Mouse (Mus musculus): Measurements from ENCODE around the gene Tmem265.
A peak's percentile ranks its signal among the peaks of the same experiment; 100 is the strongest.

- TF ChIP-seq CTCF (IDR thresholded peaks at IDR 0.05) = no peak
- TF ChIP-seq EP300 (IDR thresholded peaks at IDR 0.05) = 0 out of 2 replicates have a peak, but pooled peaks have one; percentile 18
Observed at GRCm38 (mm10) chr7:127614891-127615843, 54.0 kb downstream of the Tmem265 start, which contains the start of gene Zfp629.
